Mouse (Mus musculus) C2C12 (cell line): Measurements from ENCODE around the gene Ttll8. TPM values are rescaled to one million over a fixed set of nuclear protein-coding genes. Genes with fewer than 3 reads are reported as not detected.

Source experiments
- H3K27me3 ChIP-seq: one replicate; pipeline ENCODE4 v1.6.1; 2011; ENCODE audit not compliant: control insufficient read depth, insufficient read depth, insufficient read length
- H3K36me3 ChIP-seq: one replicate; pipeline ENCODE4 v1.6.1; 2011; ENCODE audit not compliant: control insufficient read depth, insufficient read depth
- H3K4me3 ChIP-seq: one replicate; pipeline ENCODE4 v1.5.1; 2011; ENCODE audit warnings: mild to moderate bottlenecking, control low read depth; ENCODE audit not compliant: poor library complexity, insufficient read depth, severe bottlenecking
- H3K79me2 ChIP-seq: one replicate; pipeline ENCODE4 v1.6.1; 2011; ENCODE audit not compliant: control insufficient read depth, insufficient read depth
- H3K79me3 ChIP-seq: one replicate; pipeline ENCODE4 v1.6.1; 2011; ENCODE audit warnings: low read depth, control low read depth
- H3ac ChIP-seq: one replicate; pipeline ENCODE3; 2011; ENCODE audit warnings: low read depth; ENCODE audit not compliant: control insufficient read depth, insufficient read length
- CEBPB ChIP-seq: IDR thresholded peaks from one replicate; pipeline ENCODE4 v1.6.1; 2011; ENCODE audit warnings: low read depth, mild to moderate bottlenecking, control low read depth, moderate library complexity
- CTCF ChIP-seq: IDR thresholded peaks from one replicate; pipeline ENCODE4 v1.5.1; 2011; ENCODE audit not compliant: control insufficient read depth, insufficient read depth, insufficient read length
- FOSL1 ChIP-seq: IDR thresholded peaks from one replicate; pipeline ENCODE4 v1.8.0; 2011; ENCODE audit warnings: mild to moderate bottlenecking, low read length; ENCODE audit not compliant: poor library complexity, insufficient read depth, severe bottlenecking
- MAX ChIP-seq: IDR thresholded peaks from one replicate; pipeline ENCODE4 v1.6.1; 2011; ENCODE audit warnings: mild to moderate bottlenecking, control low read depth
- MYOD1 ChIP-seq: IDR thresholded peaks from one replicate; pipeline ENCODE4 v1.6.1; 2011; ENCODE audit warnings: low read depth; ENCODE audit not compliant: control insufficient read depth, insufficient read length
- MYOG ChIP-seq: IDR thresholded peaks from one replicate; pipeline ENCODE4 v1.6.1; 2011; ENCODE audit not compliant: control insufficient read depth, insufficient read length; ENCODE audit errors: extremely low read depth
- USF1 ChIP-seq: IDR thresholded peaks from one replicate; pipeline ENCODE4 v1.6.1; 2011; ENCODE audit warnings: low read depth, mild to moderate bottlenecking, control low read depth, moderate library complexity
- polyA plus RNA-seq: library from polyadenylated mRNA; unstranded; fragments of >200 nt; fragmentation: generic; extraction: Trizol; gene quantifications from one replicate; pipeline ENCODE4 v1.2.1, GENCODE M21; 2012; ENCODE audit warnings: missing spikeins

The Ttll8 gene
- polyA plus RNA-seq, 1 experiment, result not detected

DNA sequence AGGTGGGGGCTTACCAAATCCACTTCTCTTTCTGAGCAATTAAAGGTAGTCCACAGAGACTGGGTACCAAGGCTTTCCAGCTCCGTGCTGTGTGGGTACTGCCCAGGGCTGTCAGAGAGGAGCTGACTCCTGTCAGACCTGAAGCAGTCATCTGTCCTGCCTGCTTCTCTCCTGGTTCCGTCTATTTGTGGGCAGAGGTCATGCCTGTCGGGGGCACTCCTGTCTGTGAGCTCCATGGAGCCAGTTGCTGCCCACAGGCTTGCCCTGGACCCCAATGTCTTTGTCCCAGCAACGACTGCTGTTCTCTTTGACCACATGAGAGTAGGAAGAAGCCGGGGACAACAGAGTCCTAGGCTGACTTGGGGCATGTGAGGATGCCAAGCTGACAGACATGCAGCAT, 97.6 kb downstream of the Ttll8 start:
- no peaks in the 10 kb centered on the region for H3K27me3 ChIP-seq
- no peak overlapping the region for H3ac ChIP-seq
- no peaks in the 10 kb centered on the region for H3K36me3 ChIP-seq
- no peaks in the 10 kb centered on the region for H3K79me3 ChIP-seq
- H3K79me2 ChIP-seq, result no peaks in the 10 kb centered on the region
- TF ChIP-seq CTCF, result no peak
- no peak for TF ChIP-seq MAX
- no peak for TF ChIP-seq FOSL1
- TF ChIP-seq USF1, result no peak
- TF ChIP-seq MYOD1, result no peak
- no peak for TF ChIP-seq MYOG
- no peak for TF ChIP-seq CEBPB
- H3K4me3 ChIP-seq, result no peak overlapping the region

DNA sequence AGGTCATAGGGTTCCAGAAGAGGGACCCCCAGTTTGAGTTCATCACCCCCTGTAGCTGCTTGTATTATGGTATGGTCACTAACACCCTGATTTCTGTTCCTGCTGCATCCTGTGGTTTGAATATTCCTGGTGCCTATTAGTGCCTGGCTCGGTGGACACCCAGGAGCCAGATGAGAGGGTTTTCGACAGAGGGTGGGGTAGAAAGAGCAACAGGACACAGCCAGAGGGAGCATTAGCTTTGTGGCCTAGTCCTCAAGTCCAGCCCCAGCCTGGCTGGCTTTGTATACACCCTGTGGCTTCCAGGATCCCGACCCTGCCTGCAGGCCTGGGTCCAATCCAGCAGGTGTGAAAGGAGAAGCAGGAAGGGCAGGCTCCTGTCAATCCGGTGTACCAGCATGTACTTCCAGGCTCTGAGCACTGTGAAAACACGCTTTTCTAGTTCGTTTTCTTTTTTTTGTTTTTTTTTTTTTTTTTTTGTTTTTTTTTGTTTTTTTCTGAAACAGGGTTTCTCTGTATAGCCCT, 98.3 kb downstream of the Ttll8 start:
- Histone ChIP-seq H3ac (peak overlapping the region; percentile 12), H3K79me2 (no peaks in the 10 kb centered on the region), H3K4me3 (no peak overlapping the region), H3K27me3 (no peaks in the 10 kb centered on the region), H3K79me3 (no peaks in the 10 kb centered on the region), H3K36me3 (no peaks in the 10 kb centered on the region)
- TF ChIP-seq CEBPB (no peak), FOSL1 (no peak), MAX (no peak), USF1 (no peak), CTCF (no peak), MYOD1 (no peak), MYOG (no peak)

DNA sequence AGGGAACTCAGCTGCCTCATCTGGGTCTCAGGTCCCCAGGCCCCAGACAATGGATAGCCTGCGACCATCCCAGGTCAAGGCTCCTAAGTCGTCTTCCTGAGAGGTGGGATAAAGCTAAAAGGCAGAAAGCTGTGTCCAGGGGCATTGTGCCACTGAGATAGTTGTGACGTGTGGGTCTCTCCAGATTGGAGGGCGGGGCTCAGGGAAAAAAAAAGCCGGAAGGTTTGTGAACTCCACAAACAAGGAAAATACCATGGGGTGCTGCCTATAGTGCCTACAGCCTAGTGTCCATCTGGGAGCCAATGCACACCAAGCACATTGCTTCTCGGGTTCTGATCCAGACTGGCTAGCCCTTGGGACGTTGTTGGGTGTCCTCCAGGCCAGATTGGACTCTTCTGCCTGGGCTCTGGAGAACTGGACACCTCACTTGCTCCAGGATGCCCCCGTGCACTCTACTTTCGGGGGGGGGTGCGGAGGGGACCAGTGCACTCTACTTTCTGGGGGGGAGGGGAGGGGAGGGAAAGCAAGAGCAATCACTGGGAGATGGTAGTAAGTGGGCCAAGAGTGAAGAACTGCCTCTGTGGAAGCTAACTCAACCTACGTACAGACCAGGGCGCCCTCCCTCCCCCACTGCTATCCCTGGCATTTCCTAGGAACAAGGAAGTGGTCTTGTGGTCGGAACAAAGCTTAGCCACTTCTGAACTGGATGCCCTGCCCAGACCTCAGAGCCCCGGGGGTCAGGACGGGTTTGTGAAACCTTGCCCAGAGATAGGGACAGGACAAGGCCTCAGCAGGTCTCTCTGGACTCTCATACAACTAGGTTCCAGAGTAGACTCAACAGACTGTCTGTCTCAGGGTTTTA, 99.0 kb downstream of the Ttll8 start:
- Histone ChIP-seq H3K36me3 (no peaks in the 10 kb centered on the region), H3ac (peak overlapping the region; percentile 70), H3K4me3 (peak overlapping the region; percentile 12), H3K79me3 (no peaks in the 10 kb centered on the region), H3K27me3 (no peaks in the 10 kb centered on the region), H3K79me2 (no peaks in the 10 kb centered on the region)
- TF ChIP-seq CEBPB (peak; percentile 29), MAX (no peak), FOSL1 (no peak), MYOD1 (peak; percentile 22), MYOG (no peak), CTCF (no peak)

DNA sequence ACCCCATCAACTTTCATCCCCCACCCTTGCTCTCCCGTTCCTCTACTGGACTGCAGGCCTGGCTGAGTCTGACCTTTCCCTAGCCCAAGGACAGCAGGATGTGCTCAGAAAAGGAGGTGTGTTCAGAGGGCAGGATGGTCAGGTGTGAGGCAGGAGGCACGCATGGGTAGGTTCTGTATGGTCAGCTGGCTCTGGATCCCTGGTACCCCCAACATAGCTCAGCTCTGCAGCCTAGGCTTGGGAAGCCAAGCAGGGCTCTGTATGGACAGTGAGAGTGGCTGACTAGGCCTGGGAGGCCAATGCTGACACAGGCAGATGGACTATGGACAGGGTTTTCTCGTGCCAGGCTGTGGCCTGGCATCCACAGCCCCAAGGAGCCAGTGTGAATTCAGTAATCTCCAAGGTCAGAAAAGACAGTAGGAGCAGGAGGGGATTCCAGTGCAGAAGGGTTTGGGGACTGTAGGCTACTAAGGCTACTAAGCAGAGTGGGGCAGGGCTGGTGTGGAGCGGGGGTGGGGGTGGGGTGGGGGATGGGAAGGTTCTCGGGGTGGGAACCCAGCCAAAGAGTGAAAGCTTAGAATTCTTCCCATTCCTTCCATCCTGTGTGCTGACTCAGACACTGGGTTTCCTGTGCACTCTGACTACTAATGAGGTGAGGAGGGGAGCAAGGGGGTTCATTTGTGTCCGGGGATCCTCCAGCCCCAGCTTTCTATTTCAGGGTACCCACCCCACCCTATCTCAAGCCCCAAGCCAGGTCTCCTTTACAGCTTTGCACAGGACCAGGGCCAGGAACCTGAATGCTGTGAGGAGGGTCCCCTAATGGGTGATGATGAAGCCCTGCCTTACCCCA, 99.9 kb downstream of the Ttll8 start:
- TF ChIP-seq MAX, result peak; percentile 29
- TF ChIP-seq USF1, result no peak
- H3K36me3 ChIP-seq, result no peaks in the 10 kb centered on the region
- no peaks in the 10 kb centered on the region for H3K27me3 ChIP-seq
- H3K4me3 ChIP-seq, result peak overlapping the region; percentile 12
- no peaks in the 10 kb centered on the region for H3K79me3 ChIP-seq
- H3ac ChIP-seq, result peak overlapping the region; percentile 70
- no peaks in the 10 kb centered on the region for H3K79me2 ChIP-seq

DNA sequence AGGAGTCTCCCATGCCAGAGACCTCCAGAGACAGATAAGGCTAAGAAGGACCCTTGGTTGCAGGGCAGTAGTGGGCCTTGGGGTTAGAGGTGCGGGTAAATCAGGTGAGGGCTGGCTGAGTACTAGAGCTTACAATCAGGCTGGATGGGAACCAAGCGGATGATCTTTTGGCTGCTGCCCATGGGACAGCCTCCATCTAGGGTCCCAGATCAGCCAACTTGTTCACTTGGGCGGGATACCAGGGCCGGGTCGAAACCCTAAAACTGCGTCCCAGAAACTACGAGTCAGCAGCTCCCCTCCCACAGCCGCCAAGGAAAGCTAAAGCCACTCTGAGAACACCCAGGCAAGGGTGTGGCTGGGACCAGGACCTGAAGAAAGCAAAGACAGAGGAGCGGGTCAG, 101.1 kb downstream of the Ttll8 start:
- Histone ChIP-seq H3K79me2 (no peaks in the 10 kb centered on the region), H3K4me3 (no peak overlapping the region), H3ac (no peak overlapping the region), H3K27me3 (no peaks in the 10 kb centered on the region), H3K79me3 (no peaks in the 10 kb centered on the region), H3K36me3 (no peaks in the 10 kb centered on the region)
- TF ChIP-seq MAX (no peak), CEBPB (no peak), CTCF (no peak), USF1 (no peak), MYOG (no peak), FOSL1 (no peak), MYOD1 (no peak)

- Histone ChIP-seq H3K79me2 (no peaks in the 10 kb centered on the region), H3K36me3 (no peaks in the 10 kb centered on the region), H3K79me3 (no peaks in the 10 kb centered on the region), H3ac (no peak overlapping the region), H3K4me3 (no peak overlapping the region), H3K27me3 (no peaks in the 10 kb centered on the region)
- TF ChIP-seq MYOD1, result no peak
- TF ChIP-seq FOSL1, result no peak
- no peak for TF ChIP-seq CTCF
- no peak for TF ChIP-seq USF1
- no peak for TF ChIP-seq MYOG
- TF ChIP-seq MAX, result no peak
- no peak for TF ChIP-seq CEBPB
These were observed 102.6 kb downstream of the Ttll8 start for GRCm38 (mm10) chr15:88851507-88852149.
